Mouse (Mus musculus): ENCODE measurements around the gene Utrn.

GRCm38 (mm10) chr10:12552890-12553278 is 316.3 kb downstream of the Utrn start:
- no peak for TF ChIP-seq CTCF (IDR thresholded peaks at IDR 0.05; ENCODE audit: control insufficient read depth, insufficient read depth, insufficient replicate concordance, low read depth, low read length)
- no peak for TF ChIP-seq POLR2A (IDR thresholded peaks at IDR 0.05; ENCODE audit: control insufficient read depth, low read depth, low read length)

All from testis, adult 2 months (tissue).